Mouse (Mus musculus): ENCODE measurements around the gene Hfe. TPM values are rescaled to one million over a fixed set of nuclear protein-coding genes. Genes with fewer than 3 reads are reported as not detected.

The Hfe gene
- polyA plus RNA-seq, 1 experiment from 2014 or later, result 1.5 TPM

DNA sequence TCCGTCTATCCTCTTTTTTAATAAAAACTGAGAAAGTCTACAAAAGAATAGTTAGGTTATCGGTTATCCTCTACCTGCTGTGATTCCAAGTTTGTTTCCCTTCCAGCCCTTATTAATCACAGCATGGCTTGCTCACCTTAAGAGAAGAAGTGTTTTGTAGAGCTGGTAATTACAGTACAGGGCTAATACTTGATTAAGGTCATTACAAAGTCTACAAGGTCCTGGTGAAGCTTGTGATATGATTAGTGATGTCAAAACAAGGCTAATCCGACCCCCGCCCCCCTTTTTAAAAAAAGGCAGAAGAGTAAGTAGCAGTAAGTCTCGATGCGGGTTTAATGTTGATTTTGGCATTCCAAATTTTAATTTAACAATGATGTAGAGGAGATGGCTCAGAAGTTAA, 11.7 kb downstream of the Hfe start:
- Histone ChIP-seq H3K4me1 (peaks cover 38% of the 10 kb centered on the region), H3K27me3 (ENCODE audit: poor library complexity, severe bottlenecking) (no peaks in the 10 kb centered on the region), H3K36me3 (replicated peaks) (no peaks in the 10 kb centered on the region), H3K9me3 (no peaks in the 10 kb centered on the region), H3K27ac (peak overlapping the region; percentile 90), H3K4me3 (peak overlapping the region; percentile 55)
- WGBS, result 59% methylated on average over 6 of the region's 6 CpGs
- DNase-seq (ENCODE audit: extremely low spot score, low spot score), result peak; percentile 13

DNA sequence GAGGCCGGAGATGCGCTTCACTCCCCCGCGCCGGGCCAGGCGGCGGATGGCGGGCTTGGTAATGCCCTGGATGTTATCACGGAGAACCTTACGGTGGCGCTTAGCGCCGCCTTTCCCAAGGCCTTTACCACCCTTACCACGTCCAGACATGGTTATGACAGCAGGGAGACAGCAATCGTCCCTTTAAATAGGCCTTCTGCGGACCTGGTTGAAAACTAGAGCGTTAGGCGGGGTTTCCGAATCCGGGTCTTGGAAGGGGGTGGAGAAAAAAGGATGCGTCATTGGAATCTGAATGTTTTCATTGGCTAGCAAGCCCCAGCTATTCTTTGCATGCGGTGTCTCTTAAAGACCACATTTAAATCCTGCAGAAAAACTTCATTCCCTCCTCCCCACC, 12.4 kb downstream of the Hfe start, which contains the start of gene Hist1h4c:
Hist1h4c (minus strand) TSS at position 155 of the 394 bp plus-strand sequence.
- Histone ChIP-seq H3K27ac (peak within 1 kb of the TSS; percentile 90), H3K4me1 (peaks cover 38% of the 10 kb centered on the region), H3K36me3 (replicated peaks) (no peaks in the 10 kb centered on the region; the same call in 1 of the 2 replicates), H3K9me3 (no peaks in the 10 kb centered on the region), H3K27me3 (ENCODE audit: poor library complexity, severe bottlenecking) (no peaks in the 10 kb centered on the region), H3K4me3 (peak within 1 kb of the TSS; percentile 55)
- peak; percentile 97 for DNase-seq (ENCODE audit: extremely low spot score, low spot score)
- WGBS, result 0% methylated on average over 22 of the region's 22 CpGs

DNA sequence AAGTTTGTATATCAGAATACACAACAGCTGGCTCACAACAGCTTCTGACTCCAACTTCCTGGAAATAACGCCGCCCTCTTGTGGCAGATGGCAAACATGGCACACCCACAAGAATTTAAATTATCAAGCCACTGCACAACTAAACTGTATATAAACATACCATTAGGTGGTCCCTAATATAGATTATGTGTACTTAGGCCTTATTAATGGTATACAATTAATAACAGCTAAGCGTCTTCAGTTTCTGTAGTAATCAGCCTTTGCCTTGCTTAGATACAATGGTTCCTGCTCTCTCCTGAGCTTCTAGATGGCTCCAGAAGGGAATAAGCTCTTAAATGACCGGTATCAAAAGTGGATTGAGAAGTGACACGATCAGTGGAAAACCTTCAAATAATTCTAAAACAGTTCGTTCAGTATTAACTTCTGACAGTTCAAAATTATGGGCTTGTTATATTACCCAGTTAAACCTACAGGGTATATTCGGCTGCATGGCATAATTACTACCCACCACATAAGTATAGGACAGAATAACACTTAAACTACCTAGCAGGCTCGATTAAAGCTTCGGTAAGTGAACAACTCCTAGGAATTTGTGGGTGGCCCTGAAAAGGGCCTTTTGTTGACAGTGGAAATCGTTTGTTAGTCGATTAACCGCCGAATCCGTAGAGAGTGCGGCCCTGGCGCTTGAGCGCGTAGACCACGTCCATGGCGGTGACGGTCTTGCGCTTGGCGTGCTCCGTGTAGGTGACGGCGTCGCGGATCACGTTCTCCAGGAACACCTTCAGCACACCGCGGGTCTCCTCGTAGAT, 13.0 kb downstream of the Hfe start:
- peak; percentile 64 for DNase-seq (ENCODE audit: extremely low spot score, low spot score)
- peak overlapping the region; percentile 55 for H3K4me3 ChIP-seq
- no peaks in the 10 kb centered on the region for H3K9me3 ChIP-seq
- H3K27me3 ChIP-seq (ENCODE audit: poor library complexity, severe bottlenecking), result no peaks in the 10 kb centered on the region
- under 1% methylated on average over 26 of the region's 32 CpGs for WGBS
- no peaks in the 10 kb centered on the region; the same call in 1 of the 2 replicates for H3K36me3 ChIP-seq (replicated peaks)
- peaks cover 38% of the 10 kb centered on the region for H3K4me1 ChIP-seq
- H3K27ac ChIP-seq, result peak overlapping the region; percentile 90

- Histone ChIP-seq H3K4me3 (peak overlapping the region; percentile 20; the same call in 1 of the 2 replicates), H3K36me3 (replicated peaks) (no peaks in the 10 kb centered on the region; the same call in 1 of the 2 replicates), H3K27ac (peak overlapping the region; percentile 81), H3K4me1 (peaks cover 36% of the 10 kb centered on the region), H3K9me3 (no peaks in the 10 kb centered on the region), H3K27me3 (ENCODE audit: poor library complexity, severe bottlenecking) (no peaks in the 10 kb centered on the region)
- no peak for DNase-seq (ENCODE audit: extremely low spot score, low spot score)
- 65% methylated on average over 15 of the region's 15 CpGs for WGBS
Measured at GRCm38 (mm10) chr13:23696061-23696474, 14.6 kb downstream of the Hfe start.

DNA sequence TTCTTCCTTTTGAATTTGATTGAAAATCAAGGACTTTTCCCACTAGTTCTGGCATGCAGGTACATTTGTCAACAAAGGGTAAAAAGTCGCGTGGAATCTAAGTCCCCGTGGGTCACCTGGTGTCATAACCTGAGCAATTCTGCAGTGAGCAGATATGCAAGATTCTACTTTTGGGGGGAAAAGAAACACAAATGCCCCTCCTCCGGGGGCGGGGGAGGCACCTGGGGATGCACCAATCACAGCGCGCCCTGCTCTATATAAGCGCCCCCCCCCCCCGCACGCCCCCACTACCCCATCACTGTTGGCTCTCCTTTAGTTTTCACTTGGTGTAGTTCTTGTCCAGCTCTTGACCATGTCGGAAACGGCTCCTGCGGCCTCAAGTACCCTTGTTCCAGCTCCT, 15.1 kb downstream of the Hfe start, which contains the start of gene Hist1h1t:
Hist1h1t (plus strand) TSS at position 301 of the 400 bp plus-strand sequence.
- peaks cover 31% of the 10 kb centered on the region for H3K4me1 ChIP-seq
- H3K9me3 ChIP-seq, result no peaks in the 10 kb centered on the region
- no peaks in the 10 kb centered on the region; the same call in 1 of the 2 replicates for H3K36me3 ChIP-seq (replicated peaks)
- DNase-seq (ENCODE audit: extremely low spot score, low spot score), result no peak
- 46% methylated on average over 13 of the region's 13 CpGs for WGBS
- H3K27me3 ChIP-seq (ENCODE audit: poor library complexity, severe bottlenecking), result no peaks in the 10 kb centered on the region
- H3K4me3 ChIP-seq, result peak within 1 kb of the TSS; percentile 20; the same call in 1 of the 2 replicates
- H3K27ac ChIP-seq, result peak within 1 kb of the TSS; percentile 90

DNA sequence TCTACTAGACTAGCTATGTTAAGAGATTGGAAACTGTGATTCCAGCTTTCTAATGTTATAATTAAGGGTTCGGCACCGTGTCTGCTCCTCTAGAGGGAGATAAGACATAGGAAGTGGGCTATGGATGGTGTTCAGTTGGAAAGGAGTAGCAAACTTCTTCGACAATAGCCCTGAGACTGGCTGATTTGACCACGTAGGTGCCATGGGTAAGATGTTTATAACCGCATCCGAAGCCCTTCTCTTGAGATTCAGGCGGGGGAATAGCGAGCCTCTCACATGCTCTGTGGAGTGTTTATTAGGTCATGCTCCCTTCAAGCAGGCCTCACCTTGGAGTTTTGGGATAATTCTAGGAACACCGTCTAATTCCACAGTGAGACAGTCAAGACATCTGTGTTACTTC, 15.7 kb downstream of the Hfe start:
- H3K4me1 ChIP-seq, result peaks cover 31% of the 10 kb centered on the region
- no peaks in the 10 kb centered on the region for H3K9me3 ChIP-seq
- H3K27me3 ChIP-seq (ENCODE audit: poor library complexity, severe bottlenecking), result no peaks in the 10 kb centered on the region
- WGBS, result 96% methylated on average over 9 of the region's 9 CpGs
- H3K27ac ChIP-seq, result peak overlapping the region; percentile 53; the same call in 1 of the 2 replicates
- no peak overlapping the region for H3K4me3 ChIP-seq
- no peak for DNase-seq (ENCODE audit: extremely low spot score, low spot score)
- no peaks in the 10 kb centered on the region; the same call in 1 of the 2 replicates for H3K36me3 ChIP-seq (replicated peaks)

DNA sequence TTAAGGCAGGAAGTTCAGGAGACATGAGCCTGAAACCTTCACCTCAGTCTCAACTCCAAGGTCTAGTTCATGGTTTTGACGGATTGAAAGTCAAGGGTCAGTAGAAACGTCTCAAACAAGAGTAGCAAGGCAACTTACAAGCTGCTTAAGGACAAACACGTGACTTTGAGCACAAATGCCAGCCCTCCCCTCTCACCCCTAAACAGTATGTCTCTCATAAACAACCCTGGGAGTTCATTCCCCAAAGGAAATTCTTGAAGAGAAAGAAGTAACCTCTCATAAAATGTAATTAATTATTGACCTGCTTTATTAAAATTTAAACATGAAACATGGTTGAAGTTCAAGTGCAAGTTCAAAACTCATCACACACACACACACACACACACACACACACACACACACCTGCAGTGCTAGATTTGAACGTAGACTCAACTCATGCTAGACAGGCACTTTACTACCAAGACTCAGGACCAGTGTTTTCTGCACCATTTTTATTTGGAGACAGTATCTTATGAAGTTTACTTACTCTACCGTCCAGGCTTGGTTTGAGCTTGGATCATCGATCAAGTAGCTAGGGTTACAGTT, 16.7 kb downstream of the Hfe start:
- H3K4me3 ChIP-seq, result no peak overlapping the region
- no peak for DNase-seq (ENCODE audit: extremely low spot score, low spot score)
- H3K36me3 ChIP-seq (replicated peaks), result no peaks in the 10 kb centered on the region; the same call in 1 of the 2 replicates
- 89% methylated on average over 6 of the region's 6 CpGs for WGBS
- H3K27ac ChIP-seq, result peak overlapping the region; percentile 11; the same call in 1 of the 2 replicates
- peaks cover 27% of the 10 kb centered on the region for H3K4me1 ChIP-seq
- no peaks in the 10 kb centered on the region for H3K9me3 ChIP-seq
- H3K27me3 ChIP-seq (ENCODE audit: poor library complexity, severe bottlenecking), result no peaks in the 10 kb centered on the region

DNA sequence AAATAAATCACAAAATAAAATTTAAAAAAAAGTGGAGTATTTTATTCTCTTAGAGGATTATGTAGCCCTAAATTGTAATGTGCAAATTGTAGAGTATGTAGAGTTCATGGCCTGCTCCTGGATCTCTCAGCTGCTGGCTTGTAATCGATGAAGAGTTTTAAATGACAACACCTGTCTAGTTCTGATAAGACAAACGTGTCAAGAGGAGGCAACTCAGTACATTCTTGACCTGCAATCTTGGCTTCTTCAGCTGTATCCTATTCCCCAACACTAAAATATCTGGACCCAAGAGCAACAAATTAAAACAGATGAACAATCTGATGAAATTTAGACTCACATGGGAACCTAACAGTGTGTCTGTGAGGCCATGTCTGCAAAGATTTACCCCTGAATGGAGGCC, 21.2 kb downstream of the Hfe start:
- no peak overlapping the region for H3K27ac ChIP-seq
- no peaks in the 10 kb centered on the region for H3K27me3 ChIP-seq (ENCODE audit: poor library complexity, severe bottlenecking)
- H3K4me3 ChIP-seq, result no peak overlapping the region
- 83% methylated on average over 2 of the region's 2 CpGs for WGBS
- no peak for DNase-seq (ENCODE audit: extremely low spot score, low spot score)
- H3K9me3 ChIP-seq, result no peaks in the 10 kb centered on the region
- peaks cover 16% of the 10 kb centered on the region for H3K4me1 ChIP-seq
- H3K36me3 ChIP-seq (replicated peaks), result no peaks in the 10 kb centered on the region; the same call in 1 of the 2 replicates

- H3K4me1 ChIP-seq, result peaks cover 16% of the 10 kb centered on the region
- no peak for DNase-seq (ENCODE audit: extremely low spot score, low spot score)
- H3K9me3 ChIP-seq, result no peaks in the 10 kb centered on the region
- H3K4me3 ChIP-seq, result no peak overlapping the region
- H3K27ac ChIP-seq, result no peak overlapping the region
- no peaks in the 10 kb centered on the region; the same call in 1 of the 2 replicates for H3K36me3 ChIP-seq (replicated peaks)
- WGBS, result 95% methylated on average over 2 of the region's 2 CpGs
- H3K27me3 ChIP-seq (ENCODE audit: poor library complexity, severe bottlenecking), result no peaks in the 10 kb centered on the region
Measured at GRCm38 (mm10) chr13:23688956-23689355, 21.7 kb downstream of the Hfe start.

DNA sequence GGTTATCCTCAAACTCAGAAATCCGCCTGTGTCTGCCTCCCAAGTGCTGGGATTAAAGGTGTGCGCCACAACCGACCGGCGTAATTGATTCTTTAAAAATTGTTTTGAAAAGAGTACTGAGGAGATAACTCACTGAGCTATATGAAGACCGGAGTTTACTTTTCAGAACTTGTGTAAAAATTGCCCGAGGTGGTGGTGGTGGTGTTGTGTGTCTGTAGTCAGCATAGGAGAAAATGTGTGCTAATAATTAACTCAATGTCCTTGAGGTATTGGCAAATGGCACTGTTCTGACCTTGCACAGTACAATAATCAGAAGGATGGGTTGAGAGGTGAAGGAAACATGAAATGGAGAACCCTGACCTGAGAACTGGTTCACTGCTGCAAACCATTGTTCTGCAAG, 22.7 kb downstream of the Hfe start:
- peaks cover 18% of the 10 kb centered on the region for H3K4me1 ChIP-seq
- no peak overlapping the region for H3K4me3 ChIP-seq
- no peaks in the 10 kb centered on the region for H3K36me3 ChIP-seq (replicated peaks)
- H3K27ac ChIP-seq, result 0 out of 2 replicates have a peak overlapping the region, but pooled peaks have one; percentile 11
- WGBS, result 92% methylated on average over 7 of the region's 7 CpGs
- no peaks in the 10 kb centered on the region for H3K9me3 ChIP-seq
- DNase-seq (ENCODE audit: extremely low spot score, low spot score), result no peak
- H3K27me3 ChIP-seq (ENCODE audit: poor library complexity, severe bottlenecking), result no peaks in the 10 kb centered on the region

- H3K27ac ChIP-seq, result 0 out of 2 replicates have a peak overlapping the region, but pooled peaks have one; percentile 35
- no peaks in the 10 kb centered on the region for H3K9me3 ChIP-seq
- peaks cover 26% of the 10 kb centered on the region for H3K4me1 ChIP-seq
- WGBS, result 93% methylated on average over 4 of the region's 4 CpGs
- H3K36me3 ChIP-seq (replicated peaks), result no peaks in the 10 kb centered on the region
- DNase-seq (ENCODE audit: extremely low spot score, low spot score), result no peak
- H3K27me3 ChIP-seq (ENCODE audit: poor library complexity, severe bottlenecking), result no peaks in the 10 kb centered on the region
- H3K4me3 ChIP-seq, result no peak overlapping the region
Measured at GRCm38 (mm10) chr13:23687181-23687580, 23.5 kb downstream of the Hfe start.

- WGBS, result 78% methylated on average over 4 of the region's 4 CpGs
- Histone ChIP-seq H3K4me1 (peaks cover 28% of the 10 kb centered on the region), H3K27ac (peak overlapping the region; percentile 93), H3K27me3 (ENCODE audit: poor library complexity, severe bottlenecking) (no peaks in the 10 kb centered on the region), H3K36me3 (replicated peaks) (no peaks in the 10 kb centered on the region), H3K9me3 (no peaks in the 10 kb centered on the region), H3K4me3 (peak overlapping the region; percentile 54)
- DNase-seq (ENCODE audit: extremely low spot score, low spot score), result no peak
Measured at GRCm38 (mm10) chr13:23685966-23686365, 24.7 kb downstream of the Hfe start.
